Comparison of ENCODE assay signal across 8 mouse cellular contexts in genomic region chr9:44268027-44268360, GRCm38 (mm10). TPM values are rescaled to one million over a fixed set of nuclear protein-coding genes. Genes with fewer than 3 reads are reported as not detected.
A peak's percentile ranks its signal among the peaks of the same experiment; 100 is the strongest.
DNase-seq lines count a peak whose midpoint lies in the region; ATAC-seq lines count a peak whose summit lies in the region.

No protein-coding gene starts in this region.

- H3K27ac ChIP-seq in heart, embryonic 11.5 days (ENCODE audit: low read depth, low read length): peak overlapping the region; percentile 71
- peak overlapping the region; percentile 75 for H3K27ac ChIP-seq in kidney, embryonic 16.5 days (ENCODE audit: low read length)

- DNase-seq in B cell, adult 2 months: peak; percentile 85 to 86
- peak; percentile 93 for DNase-seq in brain, adult 2 months (ENCODE audit: low read depth, low spot score)
- peak; percentile 89 for DNase-seq in liver
- peak; percentile 86 to 93 for DNase-seq in spleen, postnatal 4 days (ENCODE audit: low spot score in 2 of 2)

- H3K4me3 ChIP-seq in heart, embryonic 11.5 days (ENCODE audit: low read depth, low read length): peak overlapping the region; percentile 53
- peak overlapping the region; percentile 61 for H3K4me3 ChIP-seq in kidney, embryonic 16.5 days (ENCODE audit: low read length)

- peak overlapping the region; percentile 88 for H3K4me2 ChIP-seq in heart, embryonic 11.5 days
- peak overlapping the region; percentile 89 for H3K4me2 ChIP-seq in kidney, embryonic 16.5 days (replicated peaks; ENCODE audit: low read depth, low read length)

- 5% methylated on average over 28 of the region's 28 CpGs for WGBS in heart, embryonic 11.5 days (ENCODE audit: insufficient replicate concordance)
- 6% methylated on average over 28 of the region's 28 CpGs for WGBS in kidney, embryonic 16.5 days

- H3K27me3 ChIP-seq in heart, embryonic 11.5 days (ENCODE audit: control insufficient read depth, insufficient read depth, low read length): peaks cover 2% of the 10 kb centered on the region; the same call in 1 of the 2 replicates
- no peaks in the 10 kb centered on the region for H3K27me3 ChIP-seq in kidney, embryonic 16.5 days (ENCODE audit: insufficient read depth, low read length)

- H3K4me1 ChIP-seq in heart, embryonic 11.5 days (ENCODE audit: control insufficient read depth, insufficient read depth, low read length): peaks cover 9% of the 10 kb centered on the region
- H3K4me1 ChIP-seq in kidney, embryonic 16.5 days (ENCODE audit: insufficient read depth, low read length): peaks cover 8% of the 10 kb centered on the region; the same call in 1 of the 2 replicates

- peak overlapping the region; percentile 88 for H3K9ac ChIP-seq in heart, embryonic 11.5 days (ENCODE audit: low read depth, low read length)
- H3K9ac ChIP-seq in kidney, embryonic 16.5 days (replicated peaks; ENCODE audit: low read length): peak overlapping the region; percentile 95

- no peaks in the 10 kb centered on the region for H3K36me3 ChIP-seq in heart, embryonic 11.5 days (ENCODE audit: control insufficient read depth, insufficient read depth, low read length)
- no peaks in the 10 kb centered on the region for H3K36me3 ChIP-seq in kidney, embryonic 16.5 days (ENCODE audit: insufficient read depth, low read length)

- no peaks in the 10 kb centered on the region for H3K9me3 ChIP-seq in heart, embryonic 11.5 days (replicated peaks; ENCODE audit: control insufficient read depth, low read length)
- H3K9me3 ChIP-seq in kidney, embryonic 16.5 days (ENCODE audit: low read length): peaks cover 5% of the 10 kb centered on the region; the same call in 1 of the 2 replicates

- peak; percentile 92 for ATAC-seq in erythroblast, adult 5-6 weeks (replicated peaks; ENCODE audit: low FRiP score, poor library complexity, severe bottlenecking)
- peak; percentile 87 for ATAC-seq in heart, embryonic 11.5 days (replicated peaks; ENCODE audit: insufficient number of reproducible peaks, low FRiP score, low TSS enrichment)
- ATAC-seq in kidney, embryonic 16.5 days (ENCODE audit: low FRiP score, low TSS enrichment): peak; percentile 93
- peak; percentile 72 for ATAC-seq in monocyte, adult 5-6 weeks (replicated peaks; ENCODE audit: insufficient number of reproducible peaks, low FRiP score, low TSS enrichment, poor library complexity, severe bottlenecking)

RNA-seq across cellular contexts. Expression of gene Nlrx1, which starts 0.4 kb away (rescaled TPM):
- 2.7 and 5.6 TPM in 2 replicates for total RNA-seq in erythroblast, adult 5-6 weeks (2015; ENCODE audit: low replicate concordance)
- 0.98 and 11.2 TPM in 2 replicates for total RNA-seq in erythroblast, adult 5-6 weeks (2017; ENCODE audit: low replicate concordance)
- 3.6 and 4.9 TPM in 2 replicates for polyA plus RNA-seq in heart, embryonic 11.5 days (2014; fragmentation: Nextera tagmentation; extraction: Ambion mirVana)
- polyA plus RNA-seq in kidney, embryonic 16.5 days (2015; fragmentation: Nextera tagmentation; extraction: Ambion mirVana): 6.6 and 7.9 TPM in 2 replicates
- 14.8 to 15.8 TPM (median 15.3 TPM) in 3 replicates for total RNA-seq in monocyte, adult 5-6 weeks (2017)

RNA-seq across cellular contexts. Expression of gene Pdzd3, which starts 16.7 kb away (rescaled TPM):
- total RNA-seq in erythroblast, adult 5-6 weeks (2015; ENCODE audit: low replicate concordance): not detected in 2 replicates
- not detected in 2 replicates for total RNA-seq in erythroblast, adult 5-6 weeks (2017; ENCODE audit: low replicate concordance)
- not detected in 2 replicates for polyA plus RNA-seq in heart, embryonic 11.5 days (2014; fragmentation: Nextera tagmentation; extraction: Ambion mirVana)
- polyA plus RNA-seq in kidney, embryonic 16.5 days (2015; fragmentation: Nextera tagmentation; extraction: Ambion mirVana): 13.3 and 14.1 TPM in 2 replicates
- total RNA-seq in monocyte, adult 5-6 weeks (2017): 1.7 TPM in 1 of 3 replicates, not detected in the others

RNA-seq across cellular contexts. Expression of gene Abcg4, which starts 20.4 kb away (rescaled TPM):
- total RNA-seq in erythroblast, adult 5-6 weeks (2015; ENCODE audit: low replicate concordance): 20.8 and 24.2 TPM in 2 replicates
- 18.1 and 18.8 TPM in 2 replicates for total RNA-seq in erythroblast, adult 5-6 weeks (2017; ENCODE audit: low replicate concordance)
- 2.7 and 3.3 TPM in 2 replicates for polyA plus RNA-seq in heart, embryonic 11.5 days (2014; fragmentation: Nextera tagmentation; extraction: Ambion mirVana)
- polyA plus RNA-seq in kidney, embryonic 16.5 days (2015; fragmentation: Nextera tagmentation; extraction: Ambion mirVana): 2.8 TPM in 2 replicates
- not detected in 3 replicates for total RNA-seq in monocyte, adult 5-6 weeks (2017)

RNA-seq across cellular contexts. Expression of gene Ccdc153, which starts 27.5 kb away (rescaled TPM):
- total RNA-seq in erythroblast, adult 5-6 weeks (2015; ENCODE audit: low replicate concordance): not detected in 2 replicates
- not detected in 2 replicates for total RNA-seq in erythroblast, adult 5-6 weeks (2017; ENCODE audit: low replicate concordance)
- not detected in 2 replicates for polyA plus RNA-seq in heart, embryonic 11.5 days (2014; fragmentation: Nextera tagmentation; extraction: Ambion mirVana)
- not detected in 2 replicates for polyA plus RNA-seq in kidney, embryonic 16.5 days (2015; fragmentation: Nextera tagmentation; extraction: Ambion mirVana)
- not detected in 3 replicates for total RNA-seq in monocyte, adult 5-6 weeks (2017)

RNA-seq across cellular contexts. Expression of gene Cbl, which starts 34.1 kb away (rescaled TPM):
- 43.7 and 46.9 TPM in 2 replicates for total RNA-seq in erythroblast, adult 5-6 weeks (2015; ENCODE audit: low replicate concordance)
- total RNA-seq in erythroblast, adult 5-6 weeks (2017; ENCODE audit: low replicate concordance): 14.6 and 35.3 TPM in 2 replicates
- polyA plus RNA-seq in heart, embryonic 11.5 days (2014; fragmentation: Nextera tagmentation; extraction: Ambion mirVana): 12.6 and 14.8 TPM in 2 replicates
- polyA plus RNA-seq in kidney, embryonic 16.5 days (2015; fragmentation: Nextera tagmentation; extraction: Ambion mirVana): 17.6 and 24.0 TPM in 2 replicates
- 47.1 to 115 TPM (median 63.1 TPM) in 3 replicates for total RNA-seq in monocyte, adult 5-6 weeks (2017)

Comparison
In these comparisons a context has a peak if more than half of its experiments do, and no peak if none do; other contexts are left out.
1. Peak in every context shown above with its lines: DNase-seq, ATAC-seq, H3K4me3 ChIP-seq and H3K27ac ChIP-seq.
2. RNA of gene Abcg4, which starts 20.4 kb away (total RNA-seq): 18.1 to 24.2 TPM in erythroblast, adult 5-6 weeks; not detected in monocyte, adult 5-6 weeks; every median in the first group is over 10 times any median in the second.